ENCODE assay signal across 16 mouse cellular contexts in the genomic region with DNA sequence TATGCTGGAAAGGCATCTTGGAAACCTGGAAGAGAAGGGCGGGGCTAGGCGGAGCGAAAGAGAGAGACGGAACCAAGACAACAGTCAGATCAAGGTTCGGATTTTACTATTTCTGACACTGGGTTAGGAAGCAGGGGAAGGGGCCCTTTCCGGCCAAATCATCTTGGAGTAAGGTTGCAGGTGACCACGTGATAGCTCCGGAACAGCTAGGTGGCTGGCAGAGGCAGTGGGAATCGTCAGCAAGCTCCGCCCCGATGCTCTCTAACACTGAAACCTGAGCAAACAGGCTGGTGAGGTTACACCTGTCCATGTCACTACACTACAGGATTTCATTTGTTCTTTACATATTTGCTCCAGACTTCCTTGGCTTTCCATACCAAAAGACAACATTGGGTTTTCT. TPM values are rescaled to one million over a fixed set of nuclear protein-coding genes. Genes with fewer than 3 reads are reported as not detected.
DNase-seq lines count a peak whose midpoint lies in the region; ATAC-seq and TF ChIP-seq lines count a peak whose summit lies in the region.
"Had no signal": no experiment of that assay in that cellular context is flagged by ENCODE, and none has a peak within 500 bp of the region (broad histone marks: within the 10 kb centered on the region; RNA-seq: fewer than 3 reads in every experiment).

No protein-coding gene starts in this region.

- H3K9ac ChIP-seq in heart, embryonic 12.5 days, result no peak overlapping the region
- no peak overlapping the region for H3K9ac ChIP-seq in lung, embryonic 14.5 days
- no peak overlapping the region for H3K9ac ChIP-seq in embryonic facial prominence, embryonic 15.5 days
- peak overlapping the region; percentile 29; the same call in 1 of the 2 replicates for H3K9ac ChIP-seq in stomach, embryonic 16.5 days (ENCODE audit: low read length)
- H3K9ac ChIP-seq: hindbrain, embryonic 13.5 days; neural tube, embryonic 15.5 days had no signal

- no peak for DNase-seq in heart, adult 8-10 months (ENCODE audit: low spot score)
- peak; percentile 7 for DNase-seq in lung, embryonic 14.5 days
- no peak for DNase-seq in lung, postnatal 10 days
- DNase-seq in cerebellum, adult 9-10 months, result no peak
- no peak for DNase-seq in layer of hippocampus, postnatal 36 days
- DNase-seq: B cell, adult 2 months; cerebellum, adult 9-11 months; gastrocnemius, postnatal 14 days; kidney, postnatal 10 days had no signal

- no peaks in the 10 kb centered on the region for H3K4me1 ChIP-seq in heart, embryonic 12.5 days (replicated peaks)
- H3K4me1 ChIP-seq in lung, embryonic 14.5 days (ENCODE audit: insufficient read depth), result 0 out of 2 replicates have a peak, but pooled peaks cover 4% of the 10 kb centered on the region
- H3K4me1 ChIP-seq in embryonic facial prominence, embryonic 15.5 days, result no peaks in the 10 kb centered on the region
- no peaks in the 10 kb centered on the region for H3K4me1 ChIP-seq in stomach, embryonic 16.5 days (ENCODE audit: control insufficient read depth, insufficient read depth, low read length)
- H3K4me1 ChIP-seq: hindbrain, embryonic 13.5 days had no signal

- no peaks in the 10 kb centered on the region for H3K27me3 ChIP-seq in heart, embryonic 12.5 days (replicated peaks)
- no peaks in the 10 kb centered on the region for H3K27me3 ChIP-seq in lung, embryonic 14.5 days (ENCODE audit: insufficient read depth, low read length)
- H3K27me3 ChIP-seq in embryonic facial prominence, embryonic 15.5 days, result no peaks in the 10 kb centered on the region
- no peaks in the 10 kb centered on the region for H3K27me3 ChIP-seq in stomach, embryonic 16.5 days (ENCODE audit: control insufficient read depth, insufficient read depth, low read length)
- H3K27me3 ChIP-seq: hindbrain, embryonic 13.5 days; megakaryocyte, embryonic 14.5 days; neural tube, embryonic 15.5 days had no signal

- H3K4me3 ChIP-seq in heart, embryonic 12.5 days, result peak overlapping the region; percentile 15; the same call in 1 of the 2 replicates
- no peak overlapping the region for H3K4me3 ChIP-seq in lung, embryonic 14.5 days (ENCODE audit: low read depth, low read length)
- H3K4me3 ChIP-seq in embryonic facial prominence, embryonic 15.5 days (replicated peaks), result peak overlapping the region; percentile 11; the same call in 1 of the 2 replicates
- peak overlapping the region; percentile 22 for H3K4me3 ChIP-seq in stomach, embryonic 16.5 days (replicated peaks; ENCODE audit: low read length)
- H3K4me3 ChIP-seq: hindbrain, embryonic 13.5 days; megakaryocyte, embryonic 14.5 days; neural tube, embryonic 15.5 days had no signal

- H3K27ac ChIP-seq in heart, embryonic 12.5 days (ENCODE audit: poor library complexity, severe bottlenecking), result no peak overlapping the region
- H3K27ac ChIP-seq in lung, embryonic 14.5 days (ENCODE audit: low read depth), result no peak overlapping the region
- H3K27ac ChIP-seq in embryonic facial prominence, embryonic 15.5 days (replicated peaks), result no peak overlapping the region
- no peak overlapping the region for H3K27ac ChIP-seq in stomach, embryonic 16.5 days (ENCODE audit: low read length)
- H3K27ac ChIP-seq: hindbrain, embryonic 13.5 days; neural tube, embryonic 15.5 days had no signal

- H3K9me3 ChIP-seq in heart, embryonic 12.5 days (replicated peaks), result no peaks in the 10 kb centered on the region
- no peaks in the 10 kb centered on the region for H3K9me3 ChIP-seq in lung, embryonic 14.5 days (ENCODE audit: low read depth, low read length)
- no peaks in the 10 kb centered on the region for H3K9me3 ChIP-seq in embryonic facial prominence, embryonic 15.5 days (replicated peaks)
- no peaks in the 10 kb centered on the region for H3K9me3 ChIP-seq in stomach, embryonic 16.5 days (replicated peaks; ENCODE audit: control insufficient read depth, low read length)
- H3K9me3 ChIP-seq: hindbrain, embryonic 13.5 days; megakaryocyte, embryonic 14.5 days; neural tube, embryonic 15.5 days had no signal

- WGBS in heart, embryonic 12.5 days, result 24% methylated on average over 11 of the region's 11 CpGs
- WGBS in lung, embryonic 14.5 days, result 24% methylated on average over 11 of the region's 11 CpGs
- 40% methylated on average over 11 of the region's 11 CpGs for WGBS in embryonic facial prominence, embryonic 15.5 days
- 30% methylated on average over 11 of the region's 11 CpGs for WGBS in stomach, embryonic 16.5 days

- no peaks in the 10 kb centered on the region for H3K36me3 ChIP-seq in heart, embryonic 12.5 days
- H3K36me3 ChIP-seq in lung, embryonic 14.5 days (ENCODE audit: insufficient read depth), result no peaks in the 10 kb centered on the region
- H3K36me3 ChIP-seq in embryonic facial prominence, embryonic 15.5 days, result no peaks in the 10 kb centered on the region
- no peaks in the 10 kb centered on the region for H3K36me3 ChIP-seq in stomach, embryonic 16.5 days (ENCODE audit: control insufficient read depth, insufficient read depth, low read length)
- H3K36me3 ChIP-seq: hindbrain, embryonic 13.5 days; neural tube, embryonic 15.5 days had no signal

- ATAC-seq in heart, embryonic 12.5 days (ENCODE audit: insufficient number of reproducible peaks, low FRiP score), result no peak
- no peak for ATAC-seq in lung, embryonic 14.5 days (ENCODE audit: insufficient read depth)
- ATAC-seq in embryonic facial prominence, embryonic 15.5 days (ENCODE audit: insufficient number of reproducible peaks, low FRiP score, low TSS enrichment, low read depth), result no peak
- no peak for ATAC-seq in stomach, embryonic 16.5 days (ENCODE audit: insufficient read depth, low FRiP score)
- ATAC-seq: forebrain, embryonic 14.5 days had no signal

- TF ChIP-seq CTCF in lung, embryonic 14.5 days (IDR thresholded peaks at IDR 0.05; ENCODE audit: low read depth), result no peak

- peak overlapping the region; percentile 50 for H3K4me2 ChIP-seq in heart, embryonic 12.5 days
- H3K4me2 ChIP-seq in lung, embryonic 14.5 days, result peak overlapping the region; percentile 33; the same call in 1 of the 2 replicates
- H3K4me2 ChIP-seq in embryonic facial prominence, embryonic 15.5 days (replicated peaks), result peak overlapping the region; percentile 21; the same call in 1 of the 2 replicates
- peak overlapping the region; percentile 32 for H3K4me2 ChIP-seq in stomach, embryonic 16.5 days (ENCODE audit: low read depth, low read length)
- H3K4me2 ChIP-seq: hindbrain, embryonic 13.5 days; neural tube, embryonic 15.5 days had no signal

RNA-seq across cellular contexts. Expression of a gene that starts 4.9 kb away (rescaled TPM):
- polyA plus RNA-seq in heart, embryonic 12.5 days (2016; fragmentation: Nextera tagmentation; extraction: Ambion mirVana), result 124 and 132 TPM in 2 replicates
- total RNA-seq in heart, adult 8-10 months (2022), result 10 to 100 TPM; 24.9 to 30.8 (median 28.0) TPM
- polyA plus RNA-seq in lung, embryonic 14.5 days (2014; fragmentation: Nextera tagmentation; extraction: Ambion mirVana), result 147 and 149 TPM in 2 replicates
- polyA plus RNA-seq in embryonic facial prominence, embryonic 15.5 days (2015; fragmentation: Nextera tagmentation; extraction: Ambion mirVana), result 95.8 and 101 TPM in 2 replicates
- 98.1 and 108 TPM in 2 replicates for polyA plus RNA-seq in stomach, embryonic 16.5 days (2015; fragmentation: Nextera tagmentation; extraction: Ambion mirVana)
- 10 to 100 TPM; 15.7 to 15.8 TPM for total RNA-seq in layer of hippocampus, postnatal 36 days (2021)

RNA-seq across cellular contexts. Expression of a gene that starts 16.3 kb away (rescaled TPM):
- 92.1 and 92.8 TPM in 2 replicates for polyA plus RNA-seq in heart, embryonic 12.5 days (2016; fragmentation: Nextera tagmentation; extraction: Ambion mirVana)
- total RNA-seq in heart, adult 8-10 months (2022), result 100 to 1,000 TPM; 229 to 285 (median 258) TPM
- polyA plus RNA-seq in lung, embryonic 14.5 days (2014; fragmentation: Nextera tagmentation; extraction: Ambion mirVana), result 29.1 and 32.2 TPM in 2 replicates
- polyA plus RNA-seq in embryonic facial prominence, embryonic 15.5 days (2015; fragmentation: Nextera tagmentation; extraction: Ambion mirVana), result 36.5 and 39.6 TPM in 2 replicates
- polyA plus RNA-seq in stomach, embryonic 16.5 days (2015; fragmentation: Nextera tagmentation; extraction: Ambion mirVana), result 43.6 TPM in 2 replicates
- 100 to 1,000 TPM; 155 to 160 TPM for total RNA-seq in layer of hippocampus, postnatal 36 days (2021)
